Mouse (Mus musculus) G1E (cell line): Measurements from ENCODE around the gene Rpl32. TPM values are rescaled to one million over a fixed set of nuclear protein-coding genes. Genes with fewer than 3 reads are reported as not detected.

Source experiments
- ATAC-seq: 2 replicates; pipeline ENCODE4 v1.8.0; 2016; ENCODE audit warnings: mild to moderate bottlenecking; ENCODE audit not compliant: insufficient number of reproducible peaks, poor library complexity, low FRiP score, severe bottlenecking; ENCODE audit errors: extremely low read depth
- DNase-seq: peaks from one replicate; pipeline ENCODE4 v3.0.0; 2012; ENCODE audit warnings: low spot score
- H3K27me3 ChIP-seq: 2 replicates; pipeline ENCODE4 v1.6.1; 2012; ENCODE audit warnings: mild to moderate bottlenecking, low read length, inconsistent platforms; ENCODE audit not compliant: insufficient read depth
- H3K36me3 ChIP-seq: replicated peaks from 2 replicates; pipeline ENCODE3; 2012; ENCODE audit warnings: mild to moderate bottlenecking, inconsistent platforms
- H3K4me1 ChIP-seq: 2 replicates; pipeline ENCODE4 v1.6.1; 2012; ENCODE audit warnings: low read depth, low read length, inconsistent platforms, mixed read lengths; ENCODE audit not compliant: insufficient read depth
- H3K4me3 ChIP-seq: 2 replicates; pipeline ENCODE4 v1.5.1; 2012; ENCODE audit warnings: low read depth, mild to moderate bottlenecking, inconsistent platforms, low read length, moderate library complexity, mixed read lengths
- H3K9me3 ChIP-seq: replicated peaks from 2 replicates; pipeline ENCODE4 v1.6.1; 2012; ENCODE audit warnings: inconsistent platforms
- CTCF ChIP-seq: IDR thresholded peaks from 2 replicates; pipeline ENCODE4 v1.5.1; 2012; ENCODE audit warnings: low read depth, low read length, inconsistent platforms, mixed read lengths
- GATA1 ChIP-seq: IDR thresholded peaks from 2 replicates; pipeline ENCODE4 v1.6.1; 2012; ENCODE audit warnings: borderline replicate concordance, low read length, inconsistent platforms, mixed read lengths
- GATA2 ChIP-seq: IDR thresholded peaks from 2 replicates; pipeline ENCODE4 v1.6.1; 2012; ENCODE audit warnings: low read depth, low read length, inconsistent platforms, borderline replicate concordance
- POLR2AphosphoS5 ChIP-seq: IDR thresholded peaks from 2 replicates; pipeline ENCODE4 v1.6.1; 2012; ENCODE audit warnings: low read depth, low read length, inconsistent platforms; ENCODE audit not compliant: insufficient replicate concordance
- TAL1 ChIP-seq: conservative IDR thresholded peaks from 2 replicates; pipeline ENCODE4 v1.6.1; 2012; ENCODE audit warnings: low read depth, low read length, inconsistent platforms, mixed read lengths
- polyA plus RNA-seq: library from polyadenylated mRNA; stranded (reverse); fragments of >175 nt; gene quantifications from 2 replicates; pipeline ENCODE4 v1.2.3, GENCODE M21; 2012
- total RNA-seq, 2 experiments: library from RNA; stranded (forward) in 1 of 2; stranded (reverse) in 1 of 2; fragments of 200-1000 nt in 1 of 2; fragments of >200 nt in 1 of 2; fragmentation: Nextera tagmentation in 1 of 2; gene quantifications; 2 replicates each; pipeline ENCODE4 v1.2.3; 2014 to 2017

Rpl32 gene
- total RNA-seq (2014; fragmentation: Nextera tagmentation) (3,038 and 3,130 TPM in 2 replicates), total RNA-seq (2017) (5,749 and 6,102 TPM in 2 replicates), polyA plus RNA-seq (432 and 478 TPM in 2 replicates)

DNA sequence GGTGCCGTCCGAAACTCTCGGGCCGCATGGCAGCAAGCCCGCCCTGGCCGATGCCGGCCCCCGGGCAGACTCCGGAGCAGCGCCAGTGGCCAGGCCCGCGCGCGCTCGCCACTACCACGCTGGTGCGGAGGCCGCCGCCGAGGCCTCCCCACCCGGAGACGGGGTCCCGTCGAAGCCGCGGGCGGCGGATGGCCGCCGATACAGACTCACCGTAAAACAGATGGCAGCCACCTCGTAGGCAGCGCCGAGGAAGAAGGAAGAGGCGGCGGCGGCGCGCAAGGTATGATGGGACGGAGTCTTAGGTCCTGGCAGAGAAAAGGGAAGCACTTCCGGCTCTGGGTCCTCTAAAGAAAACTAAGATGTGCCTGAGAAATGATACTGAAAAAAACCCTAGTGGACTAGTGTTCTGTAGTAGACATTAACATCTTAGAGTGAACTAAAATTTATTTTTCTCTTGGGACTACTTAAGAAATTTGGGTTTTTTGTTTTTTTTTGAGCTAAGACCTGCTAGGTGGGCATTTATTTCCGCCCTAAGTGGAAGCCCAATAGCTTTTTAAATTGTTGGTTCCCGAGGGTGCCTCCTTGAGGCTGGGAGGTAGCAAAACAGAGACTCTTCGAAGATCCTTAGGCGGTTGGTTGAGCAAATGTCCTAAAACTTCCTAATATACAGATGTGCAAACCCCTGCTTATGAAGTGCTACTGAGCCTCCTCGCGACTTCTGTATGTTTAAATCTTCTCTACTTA, at the start of gene Rpl32:
Gene Rpl32 (minus strand): TSS at position 260 of the 744 bp plus-strand sequence.
- H3K36me3 ChIP-seq: peaks cover 71% of the 10 kb centered on the region
- no peaks in the 10 kb centered on the region for H3K9me3 ChIP-seq
- DNase-seq: peak; percentile 76
- H3K4me3 ChIP-seq: peak within 1 kb of the TSS; percentile 95
- ATAC-seq: peak; percentile 77
- H3K4me1 ChIP-seq: peaks cover 30% of the 10 kb centered on the region
- no peaks in the 10 kb centered on the region for H3K27me3 ChIP-seq
- TF ChIP-seq POLR2AphosphoS5: no peak
- no peak for TF ChIP-seq GATA1
- TF ChIP-seq GATA2: no peak
- no peak for TF ChIP-seq CTCF

- DNase-seq (no peak), ATAC-seq (no peak)
- Histone ChIP-seq H3K27me3 (no peaks in the 10 kb centered on the region), H3K4me3 (no peak overlapping the region), H3K36me3 (peaks cover 1% of the 10 kb centered on the region), H3K4me1 (peaks cover 18% of the 10 kb centered on the region), H3K9me3 (no peaks in the 10 kb centered on the region)
- TF ChIP-seq POLR2AphosphoS5 (no peak), GATA2 (no peak), GATA1 (no peak), CTCF (no peak), TAL1 (no peak)
These were observed 47.8 kb upstream of the Rpl32 start for GRCm38 (mm10) chr6:115856361-115856745.

DNA sequence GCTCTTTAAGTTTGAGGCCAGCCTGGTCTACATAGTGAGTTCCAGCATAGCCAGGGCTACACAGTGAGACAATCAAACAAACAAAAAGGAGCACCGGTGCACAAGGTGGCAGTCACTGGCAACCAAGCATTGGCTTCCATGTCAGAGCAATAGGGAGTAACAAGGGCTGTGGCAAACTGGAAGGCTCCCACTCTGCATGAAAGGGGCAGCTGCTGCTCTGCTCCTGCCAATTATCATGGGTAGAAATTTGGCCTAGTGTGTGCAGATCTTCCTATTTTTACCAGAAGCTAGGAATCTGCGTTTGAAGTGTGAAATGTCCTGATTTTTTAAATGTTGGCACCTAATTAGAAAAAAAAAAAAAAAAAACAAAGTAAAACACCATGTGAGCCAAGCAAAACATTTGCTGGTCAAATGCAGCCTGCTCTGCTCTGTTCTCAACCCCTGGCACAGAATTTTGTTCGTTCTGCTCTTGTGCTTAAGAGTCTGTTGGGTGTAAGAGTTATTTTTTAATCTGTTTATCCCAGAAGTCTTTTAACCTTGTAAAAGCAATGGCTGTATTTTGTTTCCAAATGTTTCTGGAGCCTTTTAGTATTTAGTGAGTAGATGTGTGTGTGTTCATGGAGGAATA, 47.3 kb upstream of the Rpl32 start:
- Histone ChIP-seq H3K4me3 (no peak overlapping the region), H3K36me3 (peaks cover 4% of the 10 kb centered on the region), H3K4me1 (peaks cover 21% of the 10 kb centered on the region), H3K9me3 (no peaks in the 10 kb centered on the region), H3K27me3 (no peaks in the 10 kb centered on the region)
- ATAC-seq (no peak), DNase-seq (no peak)
- TF ChIP-seq GATA2 (no peak), CTCF (no peak), POLR2AphosphoS5 (no peak), GATA1 (no peak), TAL1 (no peak)

DNA sequence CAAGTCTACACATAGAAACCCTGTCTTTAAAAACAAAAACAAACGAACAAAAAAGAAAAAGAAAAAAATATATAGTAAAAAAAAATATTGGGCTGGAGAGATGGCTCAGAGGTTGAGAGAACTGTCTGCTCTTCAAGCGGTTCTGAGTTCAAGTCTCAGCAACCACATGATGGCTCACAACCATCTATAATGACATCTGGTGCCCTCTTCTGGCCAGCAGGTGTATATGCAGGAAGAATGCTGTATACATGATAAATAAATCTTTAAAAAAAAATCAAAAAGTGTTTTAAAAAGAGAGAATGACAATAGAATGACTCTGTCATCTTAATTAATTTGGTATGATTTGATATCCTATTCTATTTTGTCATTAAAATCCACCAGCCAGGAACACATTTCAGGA, 45.9 kb upstream of the Rpl32 start:
- H3K36me3 ChIP-seq: peaks cover 14% of the 10 kb centered on the region
- no peaks in the 10 kb centered on the region for H3K9me3 ChIP-seq
- 0 out of 2 replicates have a peak, but pooled peaks have one; percentile 23 for TF ChIP-seq CTCF
- TF ChIP-seq GATA2: no peak
- no peaks in the 10 kb centered on the region for H3K27me3 ChIP-seq
- peaks cover 21% of the 10 kb centered on the region for H3K4me1 ChIP-seq
- no peak overlapping the region for H3K4me3 ChIP-seq
- ATAC-seq: no peak
- DNase-seq: no peak

- peaks cover 18% of the 10 kb centered on the region for H3K36me3 ChIP-seq
- H3K27me3 ChIP-seq: no peaks in the 10 kb centered on the region
- no peak for DNase-seq
- peak overlapping the region; percentile 76 for H3K4me3 ChIP-seq
- TF ChIP-seq POLR2AphosphoS5 (no peak), CTCF (no peak), TAL1 (no peak), GATA1 (no peak), GATA2 (no peak)
- ATAC-seq: no peak
- no peaks in the 10 kb centered on the region for H3K9me3 ChIP-seq
- peaks cover 19% of the 10 kb centered on the region for H3K4me1 ChIP-seq
These were observed 45.4 kb upstream of the Rpl32 start for GRCm38 (mm10) chr6:115853985-115854384.

- DNase-seq (peak; percentile 96), ATAC-seq (peak; percentile 99)
- Histone ChIP-seq H3K36me3 (peaks cover 26% of the 10 kb centered on the region), H3K4me3 (peak within 1 kb of the TSS; percentile 76), H3K27me3 (no peaks in the 10 kb centered on the region), H3K9me3 (no peaks in the 10 kb centered on the region), H3K4me1 (peaks cover 23% of the 10 kb centered on the region)
- TF ChIP-seq POLR2AphosphoS5 (no peak), GATA1 (no peak), GATA2 (no peak), CTCF (no peak), TAL1 (no peak)
These were observed 44.7 kb upstream of the Rpl32 start, which contains the start of the genes Mbd4 and Ift122 for GRCm38 (mm10) chr6:115853091-115853813. Gene Mbd4 (minus strand): TSS chr6:115853371. Gene Ift122 (plus strand): TSS chr6:115853470.
